In the genomic region with DNA sequence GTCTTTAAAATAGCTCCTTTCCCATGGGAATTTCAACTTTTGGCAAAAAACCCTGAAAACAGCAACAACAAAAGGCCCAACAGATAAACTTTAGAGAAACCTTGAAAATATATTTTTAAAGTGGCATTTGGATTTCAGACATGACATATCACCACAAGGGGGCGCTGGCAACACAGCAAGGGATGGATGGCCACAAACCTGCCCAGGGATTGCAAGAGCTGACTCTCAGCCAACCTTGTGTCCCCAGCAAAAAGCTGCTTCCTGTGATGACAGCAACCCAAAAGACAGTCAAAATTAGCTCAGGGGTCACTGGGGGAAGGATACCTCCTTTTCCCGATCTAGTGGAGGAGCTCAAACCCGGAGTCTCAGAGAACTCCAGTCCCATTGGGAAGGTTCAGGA, we compare ENCODE assay signal across 7 mouse cellular contexts. TPM values are rescaled to one million over a fixed set of nuclear protein-coding genes. Genes with fewer than 3 reads are reported as not detected.
A peak's percentile ranks its signal among the peaks of the same experiment; 100 is the strongest.
DNase-seq lines count a peak whose midpoint lies in the region; ATAC-seq and TF ChIP-seq lines count a peak whose summit lies in the region.

No protein-coding gene starts in this region.

- TF ChIP-seq CTCF in left cerebral cortex, adult 2 months (IDR thresholded peaks at IDR 0.05), result peak; percentile 92

- H3K27me3 ChIP-seq in embryonic facial prominence, embryonic 15.5 days, result no peaks in the 10 kb centered on the region
- no peaks in the 10 kb centered on the region for H3K27me3 ChIP-seq in hindbrain, embryonic 14.5 days (ENCODE audit: control insufficient read depth, insufficient read depth, low read length)
- no peaks in the 10 kb centered on the region for H3K27me3 ChIP-seq in midbrain, embryonic 11.5 days (ENCODE audit: control insufficient read depth, insufficient read depth, low read length)

- DNase-seq in MN1 (ENCODE audit: low spot score), result peak; percentile 77
- peak; percentile 91 for DNase-seq in brain, adult 2 months (ENCODE audit: low read depth, low spot score)
- peak; percentile 84 for DNase-seq in hindbrain, embryonic 14.5 days (ENCODE audit: low spot score)
- DNase-seq in left cerebral cortex, adult 2 months (ENCODE audit: extremely low spot score in 1 of 2, low spot score in 2 of 2), result peak; percentile 72 to 73
- peak; percentile 96 for DNase-seq in midbrain, embryonic 11.5 days (ENCODE audit: low spot score, missing footprints)
- peak; percentile 10 for DNase-seq in spleen, adult 12 weeks (ENCODE audit: low spot score)

- no peaks in the 10 kb centered on the region for H3K9me3 ChIP-seq in embryonic facial prominence, embryonic 15.5 days (replicated peaks)
- no peaks in the 10 kb centered on the region for H3K9me3 ChIP-seq in hindbrain, embryonic 14.5 days (ENCODE audit: control insufficient read depth, low read length)
- no peaks in the 10 kb centered on the region for H3K9me3 ChIP-seq in midbrain, embryonic 11.5 days (ENCODE audit: control insufficient read depth, low read length)

- 0 out of 2 replicates have a peak overlapping the region, but pooled peaks have one; percentile 13 for H3K4me2 ChIP-seq in embryonic facial prominence, embryonic 15.5 days (replicated peaks)
- H3K4me2 ChIP-seq in hindbrain, embryonic 14.5 days (replicated peaks), result no peak overlapping the region
- no peak overlapping the region for H3K4me2 ChIP-seq in midbrain, embryonic 11.5 days

- WGBS in embryonic facial prominence, embryonic 15.5 days, result 5% methylated on average over 3 of the region's 3 CpGs
- 6% methylated on average over 3 of the region's 3 CpGs for WGBS in hindbrain, embryonic 14.5 days
- 4% methylated on average over 3 of the region's 3 CpGs for WGBS in midbrain, embryonic 11.5 days

- no peak overlapping the region for H3K4me3 ChIP-seq in embryonic facial prominence, embryonic 15.5 days (replicated peaks)
- no peak overlapping the region for H3K4me3 ChIP-seq in hindbrain, embryonic 14.5 days (replicated peaks; ENCODE audit: low read length)
- no peak overlapping the region for H3K4me3 ChIP-seq in left cerebral cortex, adult 2 months
- H3K4me3 ChIP-seq in midbrain, embryonic 11.5 days (ENCODE audit: low read depth, low read length), result no peak overlapping the region

- intact Hi-C loops in left cerebral cortex, adult 2 months (cut with DNase I), result loop anchor here (1.0 to 2.0 kb wide), 2 partner anchors 205 to 232 kb away; no protein-coding TSS in a partner anchor

- H3K27ac ChIP-seq in embryonic facial prominence, embryonic 15.5 days (replicated peaks), result no peak overlapping the region
- no peak overlapping the region for H3K27ac ChIP-seq in hindbrain, embryonic 14.5 days
- no peak overlapping the region for H3K27ac ChIP-seq in left cerebral cortex, adult 2 months
- no peak overlapping the region for H3K27ac ChIP-seq in midbrain, embryonic 11.5 days (ENCODE audit: low read depth, low read length)

- H3K9ac ChIP-seq in embryonic facial prominence, embryonic 15.5 days, result no peak overlapping the region
- H3K9ac ChIP-seq in hindbrain, embryonic 14.5 days, result no peak overlapping the region
- no peak overlapping the region for H3K9ac ChIP-seq in midbrain, embryonic 11.5 days (ENCODE audit: low read length)

- no peaks in the 10 kb centered on the region for H3K4me1 ChIP-seq in embryonic facial prominence, embryonic 15.5 days
- H3K4me1 ChIP-seq in hindbrain, embryonic 14.5 days (replicated peaks; ENCODE audit: control insufficient read depth, insufficient read depth, low read length), result no peaks in the 10 kb centered on the region
- H3K4me1 ChIP-seq in midbrain, embryonic 11.5 days (ENCODE audit: control insufficient read depth, insufficient read depth, low read length), result no peaks in the 10 kb centered on the region

- H3K36me3 ChIP-seq in embryonic facial prominence, embryonic 15.5 days, result no peaks in the 10 kb centered on the region
- no peaks in the 10 kb centered on the region for H3K36me3 ChIP-seq in hindbrain, embryonic 14.5 days (replicated peaks; ENCODE audit: control insufficient read depth, insufficient read depth)
- no peaks in the 10 kb centered on the region for H3K36me3 ChIP-seq in midbrain, embryonic 11.5 days (ENCODE audit: control insufficient read depth, insufficient read depth, low read length)

- ATAC-seq in embryonic facial prominence, embryonic 15.5 days (ENCODE audit: insufficient number of reproducible peaks, low FRiP score, low TSS enrichment, low read depth), result no peak
- peak; percentile 31; the same call in 1 of the 2 replicates for ATAC-seq in hindbrain, embryonic 14.5 days (ENCODE audit: low FRiP score)
- ATAC-seq in midbrain, embryonic 11.5 days (ENCODE audit: low FRiP score), result peak; percentile 35; the same call in 1 of the 2 replicates

RNA-seq across cellular contexts. Expression of gene Cyp2u1, which starts 17.2 kb away (rescaled TPM):
- polyA plus RNA-seq in embryonic facial prominence, embryonic 15.5 days (2015; fragmentation: Nextera tagmentation; extraction: Ambion mirVana), result 1.5 and 1.7 TPM in 2 replicates
- polyA plus RNA-seq in hindbrain, embryonic 14.5 days (2014; fragmentation: Nextera tagmentation; extraction: Ambion mirVana), result 8.6 and 9.6 TPM in 2 replicates
- 10 to 100 TPM; 16.0 to 17.3 TPM for total RNA-seq in left cerebral cortex, adult 2 months (2021)
- 1.1 and 1.9 TPM in 2 replicates for polyA plus RNA-seq in midbrain, embryonic 11.5 days (2014; fragmentation: Nextera tagmentation; extraction: Ambion mirVana)

RNA-seq across cellular contexts. Expression of gene Hadh, which starts 48.3 kb away (rescaled TPM):
- polyA plus RNA-seq in embryonic facial prominence, embryonic 15.5 days (2015; fragmentation: Nextera tagmentation; extraction: Ambion mirVana), result 101 and 108 TPM in 2 replicates
- polyA plus RNA-seq in hindbrain, embryonic 14.5 days (2014; fragmentation: Nextera tagmentation; extraction: Ambion mirVana), result 26.6 and 27.6 TPM in 2 replicates
- 10 to 100 TPM; 17.8 to 19.8 TPM for total RNA-seq in left cerebral cortex, adult 2 months (2021)
- 66.5 and 71.6 TPM in 2 replicates for polyA plus RNA-seq in midbrain, embryonic 11.5 days (2014; fragmentation: Nextera tagmentation; extraction: Ambion mirVana)

Comparison
In these comparisons a context has a peak if more than half of its experiments do, and no peak if none do; other contexts are left out.
1. DNase-seq: peak in every context shown above with its lines; median percentile 96 in midbrain, embryonic 11.5 days; 91 in brain, adult 2 months; 84 in hindbrain, embryonic 14.5 days; 77 in MN1; 72 in left cerebral cortex, adult 2 months; 10 in spleen, adult 12 weeks.